Mouse (Mus musculus) monocyte, adult 5-6 weeks (primary cell): ENCODE measurements around the gene Zfp994. TPM values are rescaled to one million over a fixed set of nuclear protein-coding genes. Genes with fewer than 3 reads are reported as not detected.
A peak's percentile ranks its signal among the peaks of the same experiment; 100 is the strongest.
"Not testable (repeated sequence)": the region's sequence is repeated elsewhere in the genome, so short reads cannot be mapped to it uniquely, and the experiment has no call there.

Experiments
- ATAC-seq: fragments of 153-309, 156-312 bp; replicated peaks from 2 replicates; pipeline ENCODE4 v1.8.0; 2017; ENCODE audit warnings: mild to moderate bottlenecking; ENCODE audit not compliant: low TSS enrichment, insufficient number of reproducible peaks, severe bottlenecking, poor library complexity, low FRiP score
- total RNA-seq: library from RNA; stranded (forward); fragments of 200-1000, 200-491, 200-594 nt; gene quantifications from 3 replicates; pipeline ENCODE4 v1.2.3, GENCODE M21; 2017

The Zfp994 gene
- 5.7 to 13.5 TPM (median 6.6 TPM) in 3 replicates for total RNA-seq

- ATAC-seq = peak; percentile 99
Measured at GRCm38 (mm10) chr17:22225422-22226012, at the start of gene Zfp994. Zfp994 (minus strand) TSS chr17:22225616.

GRCm38 (mm10) chr17:22230701-22231100 lies 5.3 kb upstream of the Zfp994 start:
- not testable (repeated sequence) for ATAC-seq

- not testable (repeated sequence) for ATAC-seq
Measured at GRCm38 (mm10) chr17:22225015-22225414, 401 bp downstream of the Zfp994 start.

DNA sequence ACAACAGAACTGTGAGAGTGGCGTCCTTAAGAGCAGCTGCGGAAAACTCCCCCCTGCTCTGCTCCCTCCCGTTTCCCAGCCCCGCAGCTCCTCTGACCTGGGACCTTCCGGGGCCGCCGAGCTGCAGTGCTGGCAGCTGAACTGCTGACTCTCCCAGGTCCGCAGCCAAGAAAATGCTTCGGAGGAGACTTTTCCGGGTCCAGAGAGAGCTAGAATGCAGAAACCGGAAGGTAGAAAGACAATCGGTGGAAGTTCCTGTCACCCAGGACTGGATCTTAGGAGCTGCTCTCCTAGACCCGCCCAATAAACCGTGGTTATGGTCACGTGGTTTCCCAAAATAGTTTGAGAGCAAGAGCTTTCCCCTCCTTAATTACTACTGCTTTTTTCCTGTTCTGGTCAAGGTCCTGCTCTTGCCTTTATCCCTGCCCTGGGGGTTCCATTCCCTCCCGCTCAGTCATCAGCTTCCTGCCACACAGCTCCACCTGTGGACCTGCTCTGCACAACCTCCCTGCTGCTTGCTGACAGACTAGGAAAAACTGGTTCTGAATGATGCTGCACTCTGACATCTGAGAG lies 59.6 kb downstream of the Zfp994 start, which contains the start of gene Zfp947:
Zfp947 (minus strand) TSS at position 469 of the 573 bp plus-strand sequence.
- peak; percentile 70; the same call in 1 of the 2 replicates for ATAC-seq

DNA sequence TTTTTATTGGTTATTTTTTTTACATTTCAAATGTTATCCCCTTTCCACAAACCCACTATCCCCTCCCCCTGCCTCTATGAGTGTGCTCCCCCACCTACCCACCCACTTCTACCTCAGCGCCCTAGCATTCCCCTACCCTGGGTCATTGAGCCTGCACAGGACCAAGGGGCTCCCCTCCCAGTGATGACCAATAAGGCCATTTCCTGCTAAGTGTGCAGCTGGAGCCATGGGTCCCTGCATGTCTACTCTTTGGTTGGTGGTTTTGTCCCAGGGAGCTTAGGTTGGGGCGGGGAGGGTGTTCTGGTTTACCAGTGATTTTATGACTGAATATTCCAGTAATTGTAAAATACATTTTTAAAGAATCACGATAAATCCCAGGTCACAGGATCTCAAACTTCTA lies 60.1 kb downstream of the Zfp994 start:
- ATAC-seq = not testable (repeated sequence)

- ATAC-seq = not testable (repeated sequence)
Measured at GRCm38 (mm10) chr17:22153951-22154350, 71.5 kb downstream of the Zfp994 start.

Other genes with a start within 250 kb of the Zfp994 start
- gene Zfp947, start 59.4 kb downstream of the Zfp994 start, total RNA-seq = 1.0 to 2.2 TPM (median 1.3 TPM) in 3 replicates
- gene CT030661.1, start 89.2 kb upstream of the Zfp994 start, total RNA-seq = 23.9 to 32.3 TPM (median 24.3 TPM) in 3 replicates
- 17.9 to 24.0 TPM (median 19.1 TPM) in 3 replicates for gene Zfp944, start 135.8 kb upstream of the Zfp994 start, total RNA-seq
- 24.0 to 41.6 TPM (median 26.1 TPM) in 3 replicates for gene Zfp758, start 135.8 kb upstream of the Zfp994 start, total RNA-seq
- gene Zfp946, start 198.6 kb upstream of the Zfp994 start, total RNA-seq = 3.7 to 8.1 TPM (median 5.2 TPM) in 3 replicates